Mouse (Mus musculus) heart, postnatal 14 days (tissue): ENCODE data around the gene Sorl1. TPM values are rescaled to one million over a fixed set of nuclear protein-coding genes. Genes with fewer than 3 reads are reported as not detected.
A peak's percentile ranks its signal among the peaks of the same experiment; 100 is the strongest.

ENCODE experiments used
- DNase-seq, 2 experiments: peaks; one replicate each; pipeline ENCODE4 v3.0.0; 2021 to 2022
- intact Hi-C: fragments of 180-260 bp; cut with DNase I; formaldehyde crosslinking; loops from one replicate; pipeline ENCODE4 v1.15.1; 2025
- total RNA-seq, 2 experiments: library from RNA; stranded (reverse); gene quantifications; 2 replicates each; pipeline ENCODE4 v1.2.3; 2021

The Sorl1 gene
- total RNA-seq, 2 experiments from 2014 or later: 10.2 to 11.3 TPM

GRCm38 (mm10) chr9:41975968-41976367 is 148.1 kb downstream of the Sorl1 start:
- intact Hi-C loops: no loop called here

GRCm38 (mm10) chr9:41974661-41975060 is 149.4 kb downstream of the Sorl1 start:
- DNase-seq: no peak
- intact Hi-C loops: no loop called here

More at GRCm38 (mm10) chr9:41975968-41976367, 148.1 kb downstream of the Sorl1 start:
- DNase-seq: no peak

- intact Hi-C loops: no loop called here
- DNase-seq: peak; percentile 42 to 60
Observed at GRCm38 (mm10) chr9:41973775-41974657, 150.1 kb downstream of the Sorl1 start.

GRCm38 (mm10) chr9:41969961-41970360 is 154.1 kb downstream of the Sorl1 start:
- no peak for DNase-seq
- intact Hi-C loops: no loop called here

- intact Hi-C loops: no loop called here
- DNase-seq: no peak
Observed at GRCm38 (mm10) chr9:41968673-41969460, 155.2 kb downstream of the Sorl1 start.

- DNase-seq: no peak
- intact Hi-C loops: no loop called here
Observed at GRCm38 (mm10) chr9:41961274-41961673, 162.8 kb downstream of the Sorl1 start.

- DNase-seq: no peak
- intact Hi-C loops: no loop called here
Observed at GRCm38 (mm10) chr9:41958282-41958681, 165.8 kb downstream of the Sorl1 start.

- intact Hi-C loops: loop anchor here (5.0 kb wide), 2 partner anchors 216 to 626 kb away; no protein-coding TSS in a partner anchor
- peak; percentile 56 to 80 for DNase-seq
Observed at GRCm38 (mm10) chr9:41953486-41953885, 170.6 kb downstream of the Sorl1 start.

- intact Hi-C loops: loop anchor here (5.0 kb wide), 2 partner anchors 215 to 625 kb away; no protein-coding TSS in a partner anchor
- DNase-seq: no peak
Observed at GRCm38 (mm10) chr9:41952650-41953204, 171.4 kb downstream of the Sorl1 start.

GRCm38 (mm10) chr9:41951472-41952129 is 172.5 kb downstream of the Sorl1 start:
- intact Hi-C loops: loop anchor here (1.0 to 5.0 kb wide), 4 partner anchors 214 to 723 kb away; no protein-coding TSS in a partner anchor
- DNase-seq: no peak

- DNase-seq: peak; percentile 93 to 94
- intact Hi-C loops: loop anchor here (1.0 to 5.0 kb wide), 5 partner anchors 214 to 723 kb away; no protein-coding TSS in a partner anchor
Observed at GRCm38 (mm10) chr9:41950991-41951451, 173.1 kb downstream of the Sorl1 start.

- peak; percentile 94 for DNase-seq
- intact Hi-C loops: loop anchor here (1.0 to 5.0 kb wide), 4 partner anchors 213 to 623 kb away; no protein-coding TSS in a partner anchor
Observed at GRCm38 (mm10) chr9:41950109-41950990, 173.7 kb downstream of the Sorl1 start.

- DNase-seq: peak in 1 of 2 experiments; percentile 19
- intact Hi-C loops: loop anchor here (5.0 kb wide), 2 partner anchors 57 to 72 kb away; no protein-coding TSS in a partner anchor
Observed at GRCm38 (mm10) chr9:41949476-41949875, 174.6 kb downstream of the Sorl1 start.

GRCm38 (mm10) chr9:41944964-41945363 is 179.1 kb downstream of the Sorl1 start:
- no peak for DNase-seq
- intact Hi-C loops: loop anchor here (5.0 kb wide), 2 partner anchors 53 to 68 kb away; no protein-coding TSS in a partner anchor

- no peak for DNase-seq
- intact Hi-C loops: no loop called here
Observed at GRCm38 (mm10) chr9:41942970-41943635, 181.0 kb downstream of the Sorl1 start.

- intact Hi-C loops: no loop called here
- DNase-seq: no peak
Observed at GRCm38 (mm10) chr9:41940311-41940853, 183.7 kb downstream of the Sorl1 start.

GRCm38 (mm10) chr9:41938449-41938848 is 185.6 kb downstream of the Sorl1 start:
- intact Hi-C loops: no loop called here
- no peak for DNase-seq

GRCm38 (mm10) chr9:41937967-41938348 is 186.1 kb downstream of the Sorl1 start:
- peak in 1 of 2 experiments; percentile 56 for DNase-seq
- intact Hi-C loops: no loop called here
